Mouse (Mus musculus) hindbrain, embryonic 16.5 days (tissue): ENCODE data around the gene Slc25a39. TPM values are rescaled to one million over a fixed set of nuclear protein-coding genes. Genes with fewer than 3 reads are reported as not detected.

Experiments
- ATAC-seq: fragments of 200-750 bp; cut with Nextera tagmentation; 2 replicates; pipeline ENCODE4 v1.8.0; 2017; ENCODE audit warnings: moderate TSS enrichment, moderate library complexity
- H3K27ac ChIP-seq: fragments of 300-500 bp; sonication (generic); 2 replicates; pipeline ENCODE4 v1.5.1; 2014; ENCODE audit warnings: low read depth, mild to moderate bottlenecking, control low read depth, low read length, moderate library complexity
- H3K27me3 ChIP-seq: fragments of 300-500 bp; sonication (generic); replicated peaks from 2 replicates; pipeline ENCODE4 v1.6.1; 2014; ENCODE audit warnings: low read length; ENCODE audit not compliant: control insufficient read depth, insufficient read depth
- H3K36me3 ChIP-seq: fragments of 300-500 bp; sonication (generic); 2 replicates; pipeline ENCODE4 v1.6.1; 2014; ENCODE audit warnings: mild to moderate bottlenecking, low read length, moderate library complexity, mixed read lengths; ENCODE audit not compliant: control insufficient read depth, insufficient read depth
- H3K4me1 ChIP-seq: fragments of 300-500 bp; sonication (generic); 2 replicates; pipeline ENCODE4 v1.6.1; 2014; ENCODE audit warnings: low read depth, low read length; ENCODE audit not compliant: control insufficient read depth, insufficient read depth
- H3K4me2 ChIP-seq: fragments of 300-500 bp; sonication (generic); 2 replicates; pipeline ENCODE4 v1.6.1; 2014; ENCODE audit warnings: mild to moderate bottlenecking, low read length, control low read depth, moderate library complexity
- H3K4me3 ChIP-seq: fragments of 300-500 bp; sonication (generic); 2 replicates; pipeline ENCODE4 v1.5.1; 2014; ENCODE audit warnings: mild to moderate bottlenecking, low read length, control low read depth, moderate library complexity
- H3K9ac ChIP-seq: fragments of 300-500 bp; sonication (generic); 2 replicates; pipeline ENCODE4 v1.6.1; 2014; ENCODE audit warnings: low read depth, mild to moderate bottlenecking, control low read depth, low read length, moderate library complexity
- H3K9me3 ChIP-seq: fragments of 300-500 bp; sonication (generic); 2 replicates; pipeline ENCODE4 v1.6.1; 2014; ENCODE audit warnings: mild to moderate bottlenecking, low read length, moderate library complexity; ENCODE audit not compliant: control insufficient read depth
- WGBS: fragments of 180-500 bp; shearing (Covaris S2); extraction: QIAGEN DNeasy Blood & Tissue Kit; methylation state at CpG from one replicate; pipeline ENCODE4 v1.1.7; 2014; 5-methylcytosine and 5-hydroxymethylcytosine counted together
- polyA plus RNA-seq: library from polyadenylated mRNA; unstranded; fragments of >200 nt; fragmentation: Nextera tagmentation; extraction: Ambion mirVana; gene quantifications from 2 replicates; pipeline ENCODE4 v1.2.1, GENCODE M21; 2015

Slc25a39 gene
- polyA plus RNA-seq, 1 experiment from 2014 or later: 187 TPM

DNA sequence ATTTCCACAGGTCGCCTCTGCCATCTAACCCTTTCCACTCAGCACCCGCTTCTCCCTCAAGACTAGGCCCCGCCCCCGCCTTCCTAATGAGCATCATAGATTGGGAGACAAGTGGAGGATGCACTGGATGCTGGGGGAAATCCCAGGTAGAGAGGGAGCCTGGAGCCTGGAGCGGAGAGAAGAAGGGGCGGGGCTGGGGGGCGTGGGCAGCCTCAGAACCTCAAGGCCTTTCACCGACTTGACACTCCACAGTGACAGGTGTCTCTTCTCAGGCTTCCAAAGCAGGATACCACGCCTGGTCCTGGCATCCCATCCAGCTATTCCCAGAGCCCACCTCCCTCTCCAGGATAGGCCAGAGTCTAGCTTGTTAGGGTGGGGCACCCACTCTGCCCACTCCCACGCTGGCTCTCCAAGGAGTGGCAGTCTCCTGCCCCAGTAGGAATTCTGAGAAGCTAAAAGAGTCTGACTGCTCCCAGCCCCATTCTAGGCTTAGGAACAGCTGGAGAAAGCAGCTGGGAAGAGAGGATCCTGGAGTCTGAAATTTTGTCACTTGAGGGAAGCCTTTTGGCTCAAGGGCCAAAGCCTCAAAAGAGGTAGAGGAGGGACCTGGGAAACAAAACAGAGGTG, 37.6 kb upstream of the Slc25a39 start:
- Histone ChIP-seq H3K9ac (peak overlapping the region; percentile 100), H3K4me3 (peak overlapping the region; percentile 98), H3K27me3 (no peaks in the 10 kb centered on the region), H3K4me1 (peaks cover 31% of the 10 kb centered on the region), H3K27ac (peak overlapping the region; percentile 99), H3K4me2 (peak overlapping the region; percentile 69), H3K36me3 (peaks cover 14% of the 10 kb centered on the region), H3K9me3 (no peaks in the 10 kb centered on the region)
- WGBS: 13% methylated on average over 10 of the region's 10 CpGs
- ATAC-seq: peak; percentile 3; the same call in 1 of the 2 replicates

GRCm38 (mm10) chr11:102444781-102445180, 37.0 kb upstream of the Slc25a39 start:
- Histone ChIP-seq H3K4me1 (peaks cover 31% of the 10 kb centered on the region), H3K4me2 (peak overlapping the region; percentile 69), H3K36me3 (peaks cover 17% of the 10 kb centered on the region), H3K27ac (0 out of 2 replicates have a peak overlapping the region, but pooled peaks have one; percentile 13), H3K9me3 (no peaks in the 10 kb centered on the region), H3K9ac (peak overlapping the region; percentile 100; the same call in 1 of the 2 replicates), H3K27me3 (no peaks in the 10 kb centered on the region), H3K4me3 (peak overlapping the region; percentile 98)
- ATAC-seq: no peak
- WGBS: 4% methylated on average over 6 of the region's 6 CpGs

DNA sequence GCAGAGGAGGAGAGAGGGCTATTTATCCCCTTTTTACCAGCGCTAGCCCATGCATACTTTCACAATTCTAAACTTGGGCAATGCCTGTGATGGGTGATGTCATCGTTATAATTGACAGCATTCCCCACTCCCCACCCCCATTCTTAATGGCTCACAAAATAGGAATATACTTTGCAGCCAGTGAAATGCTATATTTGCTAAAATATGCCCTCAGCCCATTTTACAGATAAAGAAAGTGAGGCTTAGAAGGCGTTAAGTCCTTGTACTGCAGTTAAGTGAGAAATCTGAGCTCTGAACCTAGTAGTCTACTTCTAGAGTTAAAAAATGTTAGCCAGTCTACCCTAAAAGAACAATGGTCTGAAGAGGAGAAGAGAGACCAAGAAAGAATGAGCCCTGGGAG, 36.6 kb upstream of the Slc25a39 start:
- 83% methylated on average over 3 of the region's 3 CpGs for WGBS
- Histone ChIP-seq H3K4me3 (no peak overlapping the region), H3K27ac (no peak overlapping the region), H3K4me1 (peaks cover 31% of the 10 kb centered on the region), H3K36me3 (peaks cover 22% of the 10 kb centered on the region), H3K9ac (no peak overlapping the region), H3K4me2 (no peak overlapping the region; the same call in 1 of the 2 replicates), H3K9me3 (no peaks in the 10 kb centered on the region), H3K27me3 (no peaks in the 10 kb centered on the region)
- ATAC-seq: no peak

DNA sequence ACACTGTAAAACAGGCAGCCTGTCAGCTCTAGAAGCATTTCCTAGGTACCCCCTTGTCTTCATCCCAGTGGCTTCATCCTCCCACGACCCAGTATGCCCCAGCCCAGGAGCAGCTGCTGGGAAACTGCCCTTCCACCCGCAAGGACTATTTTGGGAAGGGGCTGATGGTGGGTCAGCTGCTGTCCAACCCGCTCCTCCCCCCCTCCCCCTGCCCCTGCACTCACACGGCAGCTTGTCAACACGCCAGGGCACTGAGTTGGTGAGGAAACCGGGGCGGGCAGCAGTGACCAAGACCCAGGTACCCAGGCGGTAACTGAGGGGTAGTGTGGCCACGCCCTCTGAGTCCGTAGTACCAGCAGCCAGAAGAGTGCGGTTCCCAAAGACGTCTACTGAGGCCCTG, 36.0 kb upstream of the Slc25a39 start:
- Histone ChIP-seq H3K4me3 (no peak overlapping the region), H3K27ac (no peak overlapping the region), H3K36me3 (peaks cover 25% of the 10 kb centered on the region), H3K4me1 (peaks cover 32% of the 10 kb centered on the region), H3K27me3 (no peaks in the 10 kb centered on the region), H3K9me3 (no peaks in the 10 kb centered on the region), H3K9ac (no peak overlapping the region), H3K4me2 (no peak overlapping the region)
- 67% methylated on average over 12 of the region's 12 CpGs for WGBS
- no peak for ATAC-seq

- Histone ChIP-seq H3K9me3 (no peaks in the 10 kb centered on the region), H3K27ac (no peak overlapping the region), H3K36me3 (peaks cover 33% of the 10 kb centered on the region), H3K4me2 (no peak overlapping the region), H3K4me1 (peaks cover 37% of the 10 kb centered on the region), H3K9ac (no peak overlapping the region), H3K27me3 (no peaks in the 10 kb centered on the region), H3K4me3 (no peak overlapping the region)
- ATAC-seq: no peak
- 78% methylated on average over 6 of the region's 6 CpGs for WGBS
Measured at GRCm38 (mm10) chr11:102442089-102442488, 34.3 kb upstream of the Slc25a39 start.

- WGBS: 82% methylated on average over 3 of the region's 3 CpGs
- Histone ChIP-seq H3K4me1 (peaks cover 39% of the 10 kb centered on the region), H3K27ac (no peak overlapping the region), H3K9ac (no peak overlapping the region), H3K27me3 (no peaks in the 10 kb centered on the region), H3K9me3 (no peaks in the 10 kb centered on the region), H3K36me3 (peaks cover 33% of the 10 kb centered on the region), H3K4me2 (no peak overlapping the region), H3K4me3 (no peak overlapping the region)
- no peak for ATAC-seq
Measured at GRCm38 (mm10) chr11:102441434-102441833, 33.7 kb upstream of the Slc25a39 start.

- ATAC-seq: no peak
- Histone ChIP-seq H3K4me3 (no peak overlapping the region), H3K27ac (no peak overlapping the region), H3K36me3 (peaks cover 38% of the 10 kb centered on the region), H3K9ac (no peak overlapping the region), H3K9me3 (no peaks in the 10 kb centered on the region), H3K4me1 (peaks cover 28% of the 10 kb centered on the region), H3K27me3 (no peaks in the 10 kb centered on the region), H3K4me2 (no peak overlapping the region)
- WGBS: 81% methylated on average over 8 of the region's 8 CpGs
Measured at GRCm38 (mm10) chr11:102440255-102440654, 32.5 kb upstream of the Slc25a39 start.

GRCm38 (mm10) chr11:102439093-102440082, 31.6 kb upstream of the Slc25a39 start:
- no peaks in the 10 kb centered on the region for H3K27me3 ChIP-seq
- no peak overlapping the region for H3K27ac ChIP-seq
- no peak overlapping the region for H3K4me3 ChIP-seq
- H3K4me2 ChIP-seq: no peak overlapping the region
- no peaks in the 10 kb centered on the region for H3K9me3 ChIP-seq
- 78% methylated on average over 14 of the region's 14 CpGs for WGBS
- peaks cover 45% of the 10 kb centered on the region for H3K36me3 ChIP-seq
- H3K9ac ChIP-seq: no peak overlapping the region
- ATAC-seq: no peak
- H3K4me1 ChIP-seq: peaks cover 22% of the 10 kb centered on the region
